Mouse (Mus musculus): ENCODE results near the gene Cnnm2.

DNA sequence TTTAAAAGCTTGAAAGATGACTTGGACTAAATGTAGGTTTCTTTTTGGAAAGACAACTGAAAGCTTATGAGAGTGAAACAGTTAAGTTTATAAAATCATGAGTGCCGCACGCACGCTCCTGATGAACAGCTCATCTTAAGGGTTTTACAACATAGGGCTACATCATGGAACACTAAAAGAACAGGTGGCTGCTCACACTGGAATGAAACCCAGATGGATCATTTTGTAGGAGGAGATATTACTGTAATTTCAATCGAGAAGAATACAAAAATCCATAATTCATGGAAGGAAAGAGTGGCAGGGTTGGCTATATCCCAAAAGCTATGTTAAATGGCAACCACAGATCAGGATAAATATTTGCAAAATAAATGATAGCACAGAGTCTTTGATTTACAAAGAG lies 61.1 kb downstream of the Cnnm2 start:
- TF ChIP-seq GATA1 (IDR thresholded peaks at IDR 0.05; ENCODE audit: borderline replicate concordance, low read length) (no peak), FLI1 (IDR thresholded peaks at IDR 0.05; ENCODE audit: low read length) (no peak)
